Mouse (Mus musculus): ENCODE data around the gene Asah2. TPM values are rescaled to one million over a fixed set of nuclear protein-coding genes. Genes with fewer than 3 reads are reported as not detected.

Asah2 gene
- total RNA-seq, 2 experiments from 2014 or later = 8.7 to 9.3 TPM

GRCm38 (mm10) chr19:32018585-32018984, 89.4 kb downstream of the Asah2 start:
- DNase-seq (ENCODE audit: low spot score in 2 of 2) = no peak
- intact Hi-C loops (cut with DNase I) = no loop called here

DNA sequence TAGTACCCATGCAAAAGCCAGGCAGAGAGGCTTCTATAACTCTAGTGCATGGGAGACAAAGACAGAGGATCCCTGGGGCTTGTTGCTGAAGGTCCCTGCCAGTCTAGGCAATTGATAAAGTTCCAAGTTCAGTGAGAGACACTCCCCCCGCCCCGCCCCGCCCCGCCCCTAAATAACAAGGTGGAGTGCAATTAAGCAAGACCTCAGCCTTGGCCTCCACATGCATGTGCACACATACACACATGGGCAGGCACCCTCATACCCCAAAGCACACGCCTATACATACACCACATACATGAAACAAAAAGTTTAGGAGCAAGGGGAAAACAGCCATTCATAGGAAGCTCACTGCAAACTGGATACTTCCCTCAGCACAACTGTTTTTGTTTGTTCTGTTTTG, 90.0 kb downstream of the Asah2 start:
- no peak for DNase-seq (ENCODE audit: low spot score in 2 of 2)
- intact Hi-C loops (cut with DNase I) = no loop called here

GRCm38 (mm10) chr19:32002623-32003022, 105.4 kb downstream of the Asah2 start:
- intact Hi-C loops (cut with DNase I) = no loop called here
- no peak for DNase-seq (ENCODE audit: low spot score in 2 of 2)

GRCm38 (mm10) chr19:31996916-31997315, 111.1 kb downstream of the Asah2 start:
- intact Hi-C loops (cut with DNase I) = no loop called here
- no peak for DNase-seq (ENCODE audit: low spot score in 2 of 2)

DNA sequence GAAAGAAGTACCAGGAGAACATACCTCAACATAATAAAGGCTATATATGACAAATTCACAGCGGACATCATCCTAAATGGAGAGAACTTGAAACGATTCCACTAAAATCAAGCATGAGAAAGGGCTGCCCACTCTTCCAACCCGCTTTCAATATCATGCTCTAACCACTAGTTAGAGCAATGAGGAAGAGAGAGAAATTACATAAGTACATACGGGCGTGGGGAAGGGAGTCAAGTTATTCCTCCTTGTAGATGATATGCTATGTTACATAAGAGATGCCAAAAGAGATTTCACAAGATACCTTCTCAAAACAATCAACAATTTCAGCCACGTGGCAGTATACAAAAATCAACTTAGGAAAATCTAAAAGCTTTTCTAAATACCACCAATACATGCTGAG, 117.0 kb downstream of the Asah2 start:
- no peak for DNase-seq (ENCODE audit: low spot score in 2 of 2)
- intact Hi-C loops (cut with DNase I) = no loop called here

- no peak for DNase-seq (ENCODE audit: low spot score in 2 of 2)
- intact Hi-C loops (cut with DNase I) = loop anchor here (10.0 kb wide), 2 partner anchors 499 to 709 kb away; no protein-coding TSS in a partner anchor
Measured at GRCm38 (mm10) chr19:31975882-31976281, 132.1 kb downstream of the Asah2 start.

DNA sequence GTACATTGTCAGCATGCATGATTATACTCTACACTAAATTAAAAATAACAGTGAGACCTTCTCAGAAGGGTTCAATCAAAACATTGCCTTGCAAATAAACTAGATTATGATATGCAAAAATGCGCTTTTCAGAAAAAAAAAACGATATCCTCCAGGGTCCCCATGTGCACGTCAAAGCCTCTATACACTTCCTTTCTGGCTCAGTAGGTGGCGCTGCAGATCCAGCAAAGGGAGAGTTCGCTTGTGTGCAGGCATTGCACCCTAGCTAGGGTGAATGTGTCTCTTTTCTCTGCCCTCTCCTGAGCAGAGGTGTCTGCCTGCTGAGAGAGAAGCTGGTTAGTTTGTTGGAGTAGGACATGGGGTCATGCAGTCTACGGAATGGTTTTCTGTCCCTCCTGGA, 136.0 kb downstream of the Asah2 start:
- intact Hi-C loops (cut with DNase I) = loop anchor here (5.0 to 10.0 kb wide), 3 partner anchors 60 to 713 kb away; no protein-coding TSS in a partner anchor

DNA sequence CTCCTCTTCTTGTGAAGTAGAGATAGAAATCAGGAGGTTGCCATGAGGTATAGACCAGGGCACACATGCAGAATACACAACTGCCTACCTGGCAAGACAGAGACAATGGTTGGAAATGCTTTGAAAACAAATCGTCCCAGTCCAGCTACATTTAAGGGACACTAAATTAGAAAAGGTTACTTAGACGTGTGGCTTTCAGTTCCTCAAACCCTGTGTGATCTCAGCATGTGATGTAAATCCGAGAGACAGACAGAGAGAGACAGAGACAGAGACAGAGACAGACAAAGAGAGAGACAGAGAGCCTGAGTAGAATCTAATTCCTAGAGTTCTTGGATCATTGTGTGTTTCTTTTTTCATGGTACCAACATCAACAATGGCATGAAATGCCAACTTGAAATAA, 136.6 kb downstream of the Asah2 start:
- intact Hi-C loops (cut with DNase I) = loop anchor here (5.0 to 10.0 kb wide), 3 partner anchors 61 to 713 kb away; no protein-coding TSS in a partner anchor
- DNase-seq (ENCODE audit: low spot score in 2 of 2) = no peak

More for the DNA sequence above, 136.0 kb downstream of the Asah2 start:
- DNase-seq (ENCODE audit: low spot score in 2 of 2) = peak; percentile 72 to 75

- no peak for DNase-seq (ENCODE audit: low spot score in 2 of 2)
- intact Hi-C loops (cut with DNase I) = loop anchor here (10.0 kb wide), 1 partner anchor 203 kb away; the partner anchor contains the start of gene Prkg1
Measured at GRCm38 (mm10) chr19:31967933-31968532, 140.0 kb downstream of the Asah2 start.

- intact Hi-C loops (cut with DNase I) = loop anchor here (10.0 kb wide), 1 partner anchor 198 kb away; the partner anchor contains the start of gene Prkg1
- no peak for DNase-seq (ENCODE audit: low spot score in 2 of 2)
Measured at GRCm38 (mm10) chr19:31963147-31963546, 144.9 kb downstream of the Asah2 start.

DNA sequence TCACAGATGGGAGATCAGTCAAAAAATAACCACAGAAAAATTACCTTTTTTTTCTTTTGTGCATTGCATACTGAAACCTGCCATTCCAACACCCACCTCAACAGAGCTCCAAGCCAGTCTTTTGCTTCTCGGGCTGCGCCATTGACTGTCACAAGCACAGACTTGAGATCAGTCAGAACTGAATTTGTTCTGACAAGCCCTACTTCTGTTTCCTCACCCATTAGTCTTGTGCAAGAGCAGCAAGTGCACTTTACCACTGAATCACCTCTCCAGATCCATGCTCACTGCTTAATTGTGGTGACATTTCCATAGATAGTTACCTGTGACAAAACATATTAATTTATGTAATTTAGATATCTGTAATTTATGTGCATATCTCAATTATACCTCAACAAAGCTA, 147.6 kb downstream of the Asah2 start:
- intact Hi-C loops (cut with DNase I) = loop anchor here (10.0 kb wide), 1 partner anchor 196 kb away; the partner anchor contains the start of gene Prkg1
- no peak for DNase-seq (ENCODE audit: low spot score in 2 of 2)

GRCm38 (mm10) chr19:31956359-31956758, 151.7 kb downstream of the Asah2 start:
- no peak for DNase-seq (ENCODE audit: low spot score in 2 of 2)
- intact Hi-C loops (cut with DNase I) = no loop called here

- intact Hi-C loops (cut with DNase I) = no loop called here
- no peak for DNase-seq (ENCODE audit: low spot score in 2 of 2)
Measured at GRCm38 (mm10) chr19:31954696-31955095, 153.3 kb downstream of the Asah2 start.

DNA sequence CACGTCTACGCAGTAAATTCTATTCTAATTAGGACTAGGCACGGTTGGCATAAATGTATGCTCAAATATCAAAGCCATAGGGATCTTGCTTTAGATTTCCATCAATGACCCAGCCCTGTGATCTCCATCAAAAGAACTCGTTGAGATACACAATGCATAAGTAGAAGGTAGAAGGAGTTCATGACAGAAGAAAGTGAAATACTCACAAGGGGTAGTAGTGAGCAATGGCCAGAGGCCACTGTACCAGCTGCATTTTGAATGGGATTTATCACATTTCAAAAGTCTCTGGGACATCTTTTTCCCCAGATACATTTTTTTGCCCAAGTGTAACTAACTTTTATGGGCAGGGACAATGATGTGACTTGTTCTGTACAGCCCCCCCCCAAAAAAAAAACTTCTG, 153.7 kb downstream of the Asah2 start:
- DNase-seq (ENCODE audit: low spot score in 2 of 2) = no peak
- intact Hi-C loops (cut with DNase I) = no loop called here

DNA sequence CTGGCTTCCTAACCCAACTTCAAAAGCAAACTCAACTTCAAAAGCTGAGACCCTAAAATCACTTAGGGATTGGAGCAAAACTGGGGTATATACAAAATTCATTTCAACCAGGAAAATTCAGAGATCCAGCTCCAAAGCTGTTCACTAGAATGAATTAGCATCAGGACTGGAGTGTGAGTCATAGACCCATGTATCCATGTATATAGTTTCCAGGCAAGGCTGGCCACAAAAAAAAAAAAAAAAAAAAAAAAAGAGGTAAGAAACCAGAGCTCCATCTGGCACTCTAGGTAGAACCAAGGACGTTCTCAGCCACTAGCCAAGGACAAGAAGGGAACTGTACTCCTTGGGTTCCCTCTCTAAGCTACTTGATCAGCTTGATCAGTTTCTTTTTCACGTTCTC, 154.2 kb downstream of the Asah2 start:
- DNase-seq (ENCODE audit: low spot score in 2 of 2) = no peak

DNA sequence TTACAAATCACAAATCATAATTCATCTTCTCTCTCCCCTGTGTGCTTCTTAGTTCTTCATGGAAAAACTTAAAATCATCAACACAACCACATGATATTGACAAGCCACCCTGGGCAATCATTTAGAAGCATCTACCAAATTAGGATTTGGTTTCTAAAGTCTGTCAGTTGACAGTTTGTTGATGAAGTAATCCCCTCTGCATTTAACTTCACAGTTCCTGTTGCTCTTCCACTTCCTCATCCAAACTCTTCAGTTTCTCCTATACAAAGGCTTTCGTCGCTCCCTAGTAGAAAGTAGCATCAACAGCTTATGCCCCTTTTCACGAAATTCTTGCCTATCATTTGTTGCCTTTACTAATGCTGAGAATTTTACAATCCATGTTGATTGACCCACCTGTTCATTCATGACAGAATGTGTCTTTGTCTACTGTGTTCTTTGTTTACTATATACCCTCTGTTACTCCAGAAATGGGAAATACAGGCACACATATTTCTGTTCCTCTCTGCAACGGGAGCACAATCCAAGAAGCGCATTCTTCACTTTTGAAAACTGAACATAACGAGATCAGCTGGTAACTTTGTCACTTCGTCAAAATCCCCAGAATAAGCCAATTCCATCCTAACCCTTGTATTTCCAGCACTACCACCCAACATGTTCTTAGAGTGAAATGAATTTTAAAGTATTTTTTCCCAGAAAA, 157.1 kb downstream of the Asah2 start:
- intact Hi-C loops (cut with DNase I) = no loop called here
- no peak for DNase-seq (ENCODE audit: low spot score in 2 of 2)

More for the DNA sequence above, 154.2 kb downstream of the Asah2 start:
- intact Hi-C loops (cut with DNase I) = no loop called here

Other genes starting within 250 kb of the Asah2 start
- not detected for gene A1cf, start 239.4 kb downstream of the Asah2 start, total RNA-seq (2021)

Measured in left cerebral cortex, postnatal 36 days (tissue).